Mouse (Mus musculus) intestine, embryonic 16.5 days (tissue): ENCODE data around the gene Dcbld2. TPM values are rescaled to one million over a fixed set of nuclear protein-coding genes. Genes with fewer than 3 reads are reported as not detected.

Source experiments
- ATAC-seq: fragments of 200-750 bp; cut with Nextera tagmentation; 2 replicates; pipeline ENCODE4 v1.8.0; 2017; ENCODE audit warnings: moderate TSS enrichment, moderate library complexity
- H3K27ac ChIP-seq: fragments of 300-500 bp; sonication (generic); 2 replicates; pipeline ENCODE4 v1.5.1; 2014; ENCODE audit warnings: mild to moderate bottlenecking, low read length
- H3K27me3 ChIP-seq: fragments of 300-500 bp; sonication (generic); replicated peaks from 2 replicates; pipeline ENCODE4 v1.6.1; 2014; ENCODE audit warnings: low read length, control low read depth, mixed read lengths; ENCODE audit not compliant: control insufficient read depth, insufficient read depth
- H3K36me3 ChIP-seq: fragments of 300-500 bp; sonication (generic); 2 replicates; pipeline ENCODE4 v1.6.1; 2014; ENCODE audit warnings: low read length, control low read depth; ENCODE audit not compliant: control insufficient read depth, insufficient read depth
- H3K4me1 ChIP-seq: fragments of 300-500 bp; sonication (generic); 2 replicates; pipeline ENCODE4 v1.6.1; 2014; ENCODE audit warnings: low read length, control low read depth, mixed read lengths; ENCODE audit not compliant: control insufficient read depth, insufficient read depth
- H3K4me2 ChIP-seq: fragments of 300-500 bp; sonication (generic); 2 replicates; pipeline ENCODE4 v1.6.1; 2014; ENCODE audit warnings: low read depth, low read length, control low read depth
- H3K4me3 ChIP-seq: fragments of 300-500 bp; sonication (generic); 2 replicates; pipeline ENCODE4 v1.5.1; 2014; ENCODE audit warnings: mild to moderate bottlenecking, low read length
- H3K9ac ChIP-seq: fragments of 300-500 bp; sonication (generic); 2 replicates; pipeline ENCODE4 v1.6.1; 2014; ENCODE audit warnings: low read depth, low read length
- H3K9me3 ChIP-seq: fragments of 300-500 bp; sonication (generic); 2 replicates; pipeline ENCODE4 v1.6.1; 2016; ENCODE audit warnings: low read length, control low read depth; ENCODE audit not compliant: control insufficient read depth
- WGBS: fragments of 180-500 bp; shearing (Covaris S2); extraction: QIAGEN DNeasy Blood & Tissue Kit; methylation state at CpG from one replicate; pipeline ENCODE4 v1.1.7; 2014; 5-methylcytosine and 5-hydroxymethylcytosine counted together
- polyA plus RNA-seq: library from polyadenylated mRNA; unstranded; fragments of >200 nt; fragmentation: Nextera tagmentation; extraction: Ambion mirVana; gene quantifications from 2 replicates; pipeline ENCODE4 v1.2.1, GENCODE M21; 2015

The Dcbld2 gene
- polyA plus RNA-seq, 1 experiment from 2014 or later = 2.8 TPM

DNA sequence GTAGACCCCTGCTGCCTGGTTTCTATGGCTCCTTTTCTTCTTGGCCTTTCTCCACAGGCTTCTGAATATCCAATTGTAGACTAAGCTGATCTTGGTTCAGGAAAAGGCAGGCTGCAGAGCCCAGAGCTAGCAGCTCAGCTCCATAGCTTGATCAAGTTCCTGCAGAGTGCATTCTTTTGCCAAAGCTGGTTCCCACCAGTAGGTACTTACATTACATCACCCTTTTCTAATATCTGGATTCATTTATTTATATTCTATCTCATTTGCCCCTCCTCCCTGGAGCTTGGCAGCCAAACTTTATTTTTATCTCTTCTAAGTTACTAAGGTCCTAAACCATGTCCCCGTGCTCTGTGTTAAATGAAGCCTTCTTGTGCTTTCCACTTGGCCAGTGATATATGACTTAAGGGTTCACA lies 90.9 kb downstream of the Dcbld2 start:
- no peaks in the 10 kb centered on the region for H3K27me3 ChIP-seq
- H3K4me2 ChIP-seq = no peak overlapping the region
- no peaks in the 10 kb centered on the region for H3K9me3 ChIP-seq
- ATAC-seq = no peak
- peaks cover 2% of the 10 kb centered on the region; the same call in 1 of the 2 replicates for H3K4me1 ChIP-seq
- WGBS = 54% methylated on average over 1 of the region's 1 CpGs
- H3K27ac ChIP-seq = no peak overlapping the region
- no peak overlapping the region for H3K9ac ChIP-seq
- no peak overlapping the region for H3K4me3 ChIP-seq
- H3K36me3 ChIP-seq = no peaks in the 10 kb centered on the region

DNA sequence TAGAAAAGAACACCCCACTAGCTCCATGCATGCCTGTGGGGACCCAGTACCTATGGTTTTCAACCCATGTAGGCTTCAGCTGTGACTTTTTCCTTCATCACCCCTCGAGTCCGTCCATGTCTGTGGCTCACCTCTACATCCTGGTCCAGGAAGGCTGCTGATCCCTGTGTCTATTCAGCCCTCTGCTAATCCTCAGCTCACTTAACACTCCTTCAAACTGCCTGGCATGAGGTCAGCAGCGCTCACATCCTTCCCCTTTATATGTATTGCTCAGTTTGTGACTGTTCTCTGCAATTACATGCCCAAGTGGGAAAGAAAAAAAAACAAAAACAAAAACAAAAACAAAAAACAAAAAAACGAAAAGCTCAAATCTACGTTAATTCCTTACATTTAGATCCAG lies 91.4 kb downstream of the Dcbld2 start:
- H3K36me3 ChIP-seq = no peaks in the 10 kb centered on the region
- H3K27me3 ChIP-seq = no peaks in the 10 kb centered on the region
- ATAC-seq = no peak
- H3K27ac ChIP-seq = no peak overlapping the region
- H3K4me1 ChIP-seq = peaks cover 2% of the 10 kb centered on the region; the same call in 1 of the 2 replicates
- no peak overlapping the region for H3K9ac ChIP-seq
- 87% methylated on average over 5 of the region's 5 CpGs for WGBS
- no peak overlapping the region for H3K4me3 ChIP-seq
- no peaks in the 10 kb centered on the region for H3K9me3 ChIP-seq
- H3K4me2 ChIP-seq = no peak overlapping the region

DNA sequence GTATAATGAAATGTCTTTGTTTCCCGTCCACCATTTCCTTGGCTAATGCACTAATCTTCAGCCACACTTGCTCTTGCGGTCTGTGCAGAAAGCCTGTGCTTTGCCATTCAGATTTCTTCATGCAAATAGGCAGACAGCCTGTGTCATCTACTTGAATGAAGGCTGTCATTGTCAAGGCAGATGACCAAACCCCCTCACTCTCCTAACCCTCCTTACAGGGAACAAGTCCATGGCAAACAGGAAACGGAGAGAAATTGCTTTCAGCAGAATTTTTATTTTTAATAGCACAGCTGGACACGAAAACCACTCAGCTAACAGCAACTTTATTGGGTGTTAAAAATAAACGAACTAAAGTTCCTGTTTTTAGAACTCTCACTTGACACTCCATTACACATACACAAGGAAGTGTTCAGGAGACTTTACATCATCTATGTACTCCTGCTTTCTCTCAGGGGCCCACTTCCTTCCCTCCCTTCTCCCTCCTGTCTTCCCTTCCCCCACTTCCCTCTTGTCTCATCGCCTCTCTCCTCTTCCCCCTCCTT lies 93.6 kb downstream of the Dcbld2 start:
- Histone ChIP-seq H3K27ac (peak overlapping the region; percentile 52; the same call in 1 of the 2 replicates), H3K9me3 (no peaks in the 10 kb centered on the region), H3K4me3 (no peak overlapping the region), H3K27me3 (no peaks in the 10 kb centered on the region), H3K9ac (no peak overlapping the region), H3K36me3 (no peaks in the 10 kb centered on the region), H3K4me1 (peaks cover 2% of the 10 kb centered on the region; the same call in 1 of the 2 replicates), H3K4me2 (no peak overlapping the region)
- peak; percentile 57 for ATAC-seq
- WGBS = 34% methylated on average over 6 of the region's 6 CpGs

DNA sequence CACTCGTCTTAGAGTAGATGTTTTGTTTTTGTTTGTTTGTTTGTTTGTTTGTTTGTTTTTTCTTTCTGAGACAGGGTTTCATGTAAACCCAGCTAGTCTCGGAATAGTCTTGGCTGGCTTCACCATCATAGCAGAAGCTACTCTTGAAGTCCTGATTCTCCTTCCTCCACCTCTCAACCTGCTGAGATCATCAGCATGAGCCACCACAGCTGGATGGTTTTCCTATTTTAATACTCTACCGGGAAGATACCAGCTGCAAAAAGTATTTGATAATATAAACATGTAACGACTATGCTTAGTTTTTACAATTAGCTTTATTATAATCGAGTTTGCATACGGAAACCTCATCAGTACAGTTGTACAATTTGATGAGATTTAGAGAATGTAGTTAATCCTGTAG lies 94.3 kb downstream of the Dcbld2 start:
- WGBS = 53% methylated on average over 6 of the region's 6 CpGs
- Histone ChIP-seq H3K4me3 (no peak overlapping the region), H3K27me3 (no peaks in the 10 kb centered on the region), H3K9ac (no peak overlapping the region), H3K9me3 (no peaks in the 10 kb centered on the region), H3K4me1 (peaks cover 2% of the 10 kb centered on the region; the same call in 1 of the 2 replicates), H3K4me2 (no peak overlapping the region), H3K27ac (no peak overlapping the region), H3K36me3 (no peaks in the 10 kb centered on the region)
- ATAC-seq = no peak

DNA sequence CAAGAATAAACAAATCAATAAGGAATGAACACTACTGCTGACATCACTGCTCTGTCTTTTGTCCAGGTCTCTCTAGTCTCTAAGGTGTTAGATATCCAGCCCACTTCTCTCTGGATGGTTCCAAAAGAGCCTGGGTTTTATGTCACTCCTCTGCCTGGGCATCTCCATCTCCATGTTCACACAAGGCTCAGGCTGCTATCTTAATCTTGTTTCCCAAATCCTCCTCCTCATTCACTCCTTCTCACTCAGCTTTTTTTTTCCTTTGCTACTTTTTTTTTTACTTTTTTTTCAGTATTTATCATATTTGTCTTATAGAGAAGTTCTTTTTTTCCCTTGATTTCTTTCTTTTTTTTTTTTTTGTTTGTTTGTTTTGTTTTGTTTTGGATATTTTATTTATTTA lies 96.7 kb downstream of the Dcbld2 start:
- H3K9me3 ChIP-seq = no peaks in the 10 kb centered on the region
- H3K9ac ChIP-seq = no peak overlapping the region
- no peak overlapping the region for H3K4me3 ChIP-seq
- peaks cover 4% of the 10 kb centered on the region for H3K4me1 ChIP-seq
- ATAC-seq = no peak
- no peaks in the 10 kb centered on the region for H3K27me3 ChIP-seq
- H3K27ac ChIP-seq = no peak overlapping the region
- no peak overlapping the region for H3K4me2 ChIP-seq
- no peaks in the 10 kb centered on the region for H3K36me3 ChIP-seq

DNA sequence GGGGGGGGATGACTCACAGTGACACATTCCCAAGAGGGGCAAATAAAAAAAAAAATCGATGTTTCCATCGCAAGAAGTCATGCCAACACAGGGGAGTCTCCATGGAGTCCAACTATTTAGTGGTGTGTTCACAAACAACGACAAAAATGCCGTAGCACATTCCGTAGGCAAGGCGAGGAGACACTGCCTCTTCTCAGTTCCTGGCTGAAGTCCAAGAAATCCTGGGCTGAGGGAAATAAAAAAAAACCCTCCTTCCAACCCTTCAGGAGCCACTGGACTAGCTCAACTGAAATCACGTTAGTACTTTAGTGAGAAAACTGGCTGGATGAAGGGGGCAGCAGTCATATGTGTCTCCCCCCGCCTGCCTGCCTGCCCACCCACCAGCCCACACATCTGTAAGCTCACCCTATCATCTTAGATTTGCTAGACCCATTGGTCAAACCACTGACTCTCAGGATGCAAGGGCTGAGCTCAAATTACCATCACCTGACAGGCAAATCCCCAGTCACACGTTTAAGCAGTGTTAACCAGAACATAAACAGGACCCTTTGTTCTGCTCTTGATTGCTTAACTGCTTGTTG lies 104.0 kb downstream of the Dcbld2 start:
- peak overlapping the region; percentile 27 for H3K4me2 ChIP-seq
- H3K4me1 ChIP-seq = peaks cover 20% of the 10 kb centered on the region
- H3K4me3 ChIP-seq = no peak overlapping the region
- H3K36me3 ChIP-seq = no peaks in the 10 kb centered on the region
- WGBS = 18% methylated on average over 9 of the region's 9 CpGs
- no peak overlapping the region for H3K9ac ChIP-seq
- peak; percentile 49 for ATAC-seq
- H3K27me3 ChIP-seq = no peaks in the 10 kb centered on the region
- no peaks in the 10 kb centered on the region for H3K9me3 ChIP-seq
- peak overlapping the region; percentile 51 for H3K27ac ChIP-seq

DNA sequence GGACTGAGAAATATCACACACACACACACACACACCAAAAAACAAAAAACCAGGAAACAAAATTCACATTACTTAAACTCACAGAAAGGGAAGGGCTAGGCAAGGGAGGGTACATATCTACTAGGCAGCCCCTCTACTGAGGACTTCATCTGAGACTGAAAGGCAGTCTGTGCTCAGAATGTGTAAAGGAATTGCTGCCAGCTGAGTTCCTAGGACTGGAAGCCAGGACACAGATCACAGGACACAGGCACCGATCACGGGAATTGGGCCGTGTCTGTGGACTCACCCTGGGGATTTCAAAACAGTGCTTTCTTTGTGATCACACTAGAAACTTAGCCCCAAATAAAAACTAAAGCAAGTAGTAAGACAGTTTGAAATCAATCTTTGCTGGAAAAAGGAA lies 104.6 kb downstream of the Dcbld2 start:
- no peak overlapping the region for H3K9ac ChIP-seq
- peaks cover 20% of the 10 kb centered on the region for H3K4me1 ChIP-seq
- H3K9me3 ChIP-seq = no peaks in the 10 kb centered on the region
- 0 out of 2 replicates have a peak, but pooled peaks have one; percentile 27 for ATAC-seq
- H3K4me2 ChIP-seq = no peak overlapping the region
- H3K36me3 ChIP-seq = no peaks in the 10 kb centered on the region
- no peak overlapping the region for H3K4me3 ChIP-seq
- H3K27ac ChIP-seq = peak overlapping the region; percentile 57; the same call in 1 of the 2 replicates
- 61% methylated on average over 3 of the region's 3 CpGs for WGBS
- H3K27me3 ChIP-seq = no peaks in the 10 kb centered on the region

DNA sequence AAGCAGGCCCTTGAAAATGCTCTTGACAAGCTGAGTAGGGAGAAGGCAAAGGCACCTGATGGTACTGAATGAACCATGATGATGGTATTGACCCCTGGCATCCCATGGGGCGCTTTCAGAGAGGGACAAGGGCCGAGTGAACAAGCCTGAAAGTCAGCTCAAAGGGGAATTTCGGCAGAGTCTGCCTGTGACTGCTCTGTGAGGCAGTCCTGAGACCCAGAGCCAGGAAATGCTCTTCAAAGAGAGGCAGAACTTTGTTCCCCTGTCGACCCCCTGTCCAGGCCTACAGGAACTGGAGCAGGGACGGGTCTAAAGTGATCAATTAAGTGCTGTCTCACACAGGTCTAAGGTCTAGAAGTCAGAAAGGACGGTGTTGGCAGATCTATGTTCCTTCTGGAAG lies 105.5 kb downstream of the Dcbld2 start:
- ATAC-seq = no peak
- peak overlapping the region; percentile 25; the same call in 1 of the 2 replicates for H3K9ac ChIP-seq

DNA sequence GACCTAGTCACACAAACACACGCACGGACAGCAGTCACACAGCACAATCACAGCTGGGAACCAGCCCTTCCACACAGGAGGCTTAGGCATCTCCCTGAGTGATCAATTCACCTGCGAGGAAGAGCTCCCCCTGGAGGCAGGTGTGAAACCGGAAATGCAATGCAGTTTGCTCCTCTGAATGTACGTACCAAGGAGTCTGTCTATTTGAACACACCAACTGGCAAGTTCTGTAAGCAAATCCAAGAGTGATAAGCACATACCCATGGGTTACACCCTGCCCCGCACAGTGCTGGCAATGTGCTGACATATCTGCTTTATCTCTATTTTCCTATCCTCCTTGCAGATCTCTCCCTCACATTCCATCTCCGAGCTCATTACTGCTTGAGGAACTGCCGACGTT lies 106.3 kb downstream of the Dcbld2 start:
- no peak overlapping the region for H3K27ac ChIP-seq
- no peak overlapping the region for H3K4me2 ChIP-seq
- no peak overlapping the region for H3K4me3 ChIP-seq
- no peaks in the 10 kb centered on the region for H3K36me3 ChIP-seq
- H3K9ac ChIP-seq = no peak overlapping the region
- H3K9me3 ChIP-seq = no peaks in the 10 kb centered on the region
- peaks cover 20% of the 10 kb centered on the region for H3K4me1 ChIP-seq
- ATAC-seq = peak; percentile 49; the same call in 1 of the 2 replicates
- H3K27me3 ChIP-seq = no peaks in the 10 kb centered on the region
- WGBS = 80% methylated on average over 9 of the region's 9 CpGs

More for the DNA sequence above, 105.5 kb downstream of the Dcbld2 start:
- no peaks in the 10 kb centered on the region for H3K27me3 ChIP-seq
- H3K4me2 ChIP-seq = no peak overlapping the region
- peak overlapping the region; percentile 9; the same call in 1 of the 2 replicates for H3K27ac ChIP-seq
- H3K9me3 ChIP-seq = no peaks in the 10 kb centered on the region
- no peaks in the 10 kb centered on the region for H3K36me3 ChIP-seq
- WGBS = 48% methylated on average over 6 of the region's 6 CpGs
- H3K4me1 ChIP-seq = peaks cover 20% of the 10 kb centered on the region
- H3K4me3 ChIP-seq = no peak overlapping the region
